Mouse (Mus musculus) heart, adult 8-10 months (tissue): Measurements from ENCODE around the gene Baiap2. TPM values are rescaled to one million over a fixed set of nuclear protein-coding genes. Genes with fewer than 3 reads are reported as not detected.

Source experiments
- DNase-seq: peaks from one replicate; pipeline ENCODE4 v3.0.0; 2022; ENCODE audit warnings: low spot score
- total RNA-seq, 4 experiments: library from RNA; stranded (reverse); gene quantifications; 2 replicates each; pipeline ENCODE4 v1.2.4; 2022

Baiap2 gene
- total RNA-seq, result 10 to 100 TPM in 1 of 4 experiments, 1 to 10 TPM in 3; 4.8 to 10.0 (median 5.8) TPM

DNA sequence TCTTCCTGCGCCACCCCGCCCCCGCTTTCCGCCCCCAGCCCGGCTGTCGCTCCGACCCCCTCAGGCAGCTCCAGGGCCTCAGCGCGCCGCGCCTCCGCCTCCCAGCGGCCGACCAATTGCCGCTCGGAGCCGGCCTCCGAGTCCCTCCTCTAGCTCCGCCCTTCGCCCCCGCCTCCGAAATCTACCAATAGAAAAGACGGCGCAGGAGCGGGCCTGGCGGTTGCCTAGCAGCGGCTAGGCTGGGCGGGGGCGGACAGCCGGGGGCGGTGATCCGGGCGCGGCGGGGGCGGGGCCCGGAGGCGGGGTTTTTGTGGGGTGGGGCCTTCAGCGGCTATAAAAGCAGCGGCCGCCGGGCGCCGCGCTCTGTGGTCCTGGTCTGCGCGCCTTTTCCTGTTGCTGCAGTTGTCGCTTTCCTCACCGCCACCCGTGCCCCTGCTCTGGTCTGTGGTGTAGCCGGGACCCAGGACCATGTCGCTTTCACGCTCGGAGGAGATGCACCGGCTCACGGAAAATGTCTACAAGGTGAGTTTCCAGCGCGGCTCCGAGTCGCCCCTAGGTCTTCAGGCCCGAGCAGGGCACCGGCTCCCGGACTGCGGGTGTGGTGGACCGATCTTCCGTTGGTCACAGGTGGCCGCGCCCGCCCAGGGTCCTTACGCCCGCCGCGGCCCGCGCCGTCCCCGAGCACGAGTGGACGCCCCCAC lies at the start of gene Baiap2:
Gene Baiap2 (plus strand): TSS at position 37 of the 701 bp plus-strand sequence.
- DNase-seq, result peak; percentile 95

DNA sequence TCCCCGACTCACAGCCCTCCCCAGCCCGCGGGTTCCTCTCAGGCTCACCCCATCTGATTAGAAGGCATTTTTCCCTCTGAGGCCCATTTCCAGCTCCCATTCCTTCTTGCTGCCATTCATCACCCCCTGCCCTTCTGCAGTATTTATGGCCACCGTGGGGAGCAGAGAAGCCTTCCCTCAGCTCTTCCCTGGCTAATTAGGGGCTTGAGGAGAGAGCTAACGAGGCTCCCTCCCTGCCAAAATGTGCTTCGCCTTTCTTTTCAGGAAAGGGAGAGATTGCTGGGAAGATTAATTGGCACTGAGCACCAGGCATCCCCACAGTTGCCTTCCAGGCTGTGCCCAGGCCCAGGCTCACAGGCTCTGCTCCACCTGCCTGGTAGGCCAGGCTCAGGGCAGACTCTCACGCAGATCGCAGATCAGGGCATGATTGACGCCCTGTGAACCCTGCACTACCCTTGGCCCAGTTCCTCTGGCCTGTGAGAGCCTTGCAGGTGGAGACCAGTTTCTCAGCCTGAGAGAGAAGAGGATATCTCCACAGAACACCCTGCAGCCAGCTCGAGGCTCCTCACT lies 48.8 kb upstream of the Baiap2 start:
- no peak for DNase-seq

DNA sequence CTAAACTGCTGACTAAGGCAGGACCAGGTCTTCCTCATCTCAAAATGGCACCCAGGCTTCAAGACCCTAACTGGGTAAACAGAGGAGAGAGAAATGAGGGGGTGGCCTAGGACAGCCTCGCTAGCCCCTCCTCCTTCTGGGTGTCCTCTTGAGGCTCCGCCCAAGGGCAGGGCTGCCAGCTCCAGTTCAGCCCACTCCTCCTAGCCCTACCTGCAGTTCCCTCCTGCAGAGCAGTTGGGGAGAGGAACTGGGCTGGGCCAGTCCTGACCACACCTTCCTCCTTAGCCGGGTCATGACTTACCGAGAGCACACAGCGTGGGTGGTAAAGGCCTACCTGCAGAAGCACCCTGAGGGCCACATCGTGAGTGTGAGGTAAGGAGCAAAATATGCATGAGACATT lies 47.9 kb upstream of the Baiap2 start:
- no peak for DNase-seq

DNA sequence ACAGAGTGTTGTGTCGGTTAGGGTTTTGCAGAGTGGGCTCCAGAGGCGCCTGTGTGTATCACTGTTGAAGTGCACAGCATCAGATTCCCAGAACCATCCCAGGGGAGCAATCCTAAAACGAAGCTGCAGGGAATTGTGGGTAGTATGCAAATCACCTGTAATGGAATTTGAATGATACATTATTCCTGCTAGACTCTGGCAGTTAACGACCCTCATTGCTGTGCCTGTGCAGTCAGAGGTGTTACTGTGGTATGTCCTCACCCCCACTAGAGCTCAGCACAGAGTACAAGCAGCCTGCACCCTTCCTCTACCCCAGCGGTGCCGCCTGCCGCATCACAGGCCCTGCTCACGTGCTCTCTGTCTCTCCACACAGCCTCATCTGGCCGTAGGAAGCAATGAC lies 45.5 kb upstream of the Baiap2 start:
- no peak for DNase-seq

DNA sequence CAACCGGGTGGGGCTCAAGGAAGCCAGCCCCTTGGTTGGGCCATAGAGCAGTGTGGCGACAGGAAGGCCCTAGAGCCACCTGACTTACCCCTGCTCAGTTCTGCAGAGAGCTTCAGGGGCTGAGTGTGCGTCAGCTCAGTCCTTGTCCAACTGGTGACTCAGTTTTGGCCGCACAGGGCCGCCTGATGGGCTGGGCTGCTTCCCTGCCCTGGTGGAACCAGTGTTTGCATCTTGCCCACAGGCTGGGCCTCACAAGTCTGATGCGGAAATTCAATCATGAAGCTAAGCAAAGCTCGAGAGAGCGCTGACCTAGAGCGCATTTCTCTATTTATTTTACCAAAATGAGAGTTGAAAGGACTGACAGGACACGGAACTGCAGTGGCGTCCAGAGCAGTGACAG lies 43.6 kb upstream of the Baiap2 start:
- no peak for DNase-seq

DNA sequence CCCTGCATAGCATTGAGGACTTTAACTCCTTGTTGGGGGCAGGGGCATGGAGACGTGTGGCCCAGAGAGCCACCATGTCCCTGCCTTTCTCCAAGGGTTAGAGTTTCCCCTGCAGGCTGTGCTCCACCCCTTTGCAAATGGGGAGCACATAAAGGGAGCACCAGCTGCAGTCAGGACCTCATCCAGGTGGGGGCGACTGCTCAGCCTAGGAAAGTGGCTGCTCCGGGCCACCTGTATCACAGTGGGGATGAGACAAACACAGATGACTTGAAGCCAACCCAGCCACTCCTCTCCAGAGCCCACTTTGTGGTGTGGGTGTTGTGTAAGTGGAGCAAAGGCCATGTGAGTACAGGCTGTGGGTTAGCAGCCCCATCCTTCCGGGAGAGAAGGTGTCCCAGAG lies 41.4 kb upstream of the Baiap2 start:
- no peak for DNase-seq

DNA sequence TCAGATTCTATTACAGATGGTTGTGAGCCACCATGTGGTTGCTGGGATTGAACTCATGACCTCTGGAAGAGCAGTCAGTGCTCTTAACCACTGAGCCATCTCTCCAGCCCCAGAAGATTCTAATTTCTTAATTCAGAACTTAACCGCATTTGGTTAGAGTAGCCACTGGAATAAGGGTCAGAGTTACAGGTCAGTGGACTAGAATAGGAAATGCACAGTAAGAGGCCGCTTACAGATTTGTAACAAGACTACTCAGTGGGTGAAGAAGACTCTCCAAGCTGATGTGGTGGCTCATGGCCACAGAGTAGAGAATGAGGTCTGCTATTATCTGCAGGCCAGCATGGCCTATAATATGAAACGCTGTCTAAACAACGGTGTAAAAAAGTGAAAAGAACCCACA lies 39.7 kb upstream of the Baiap2 start:
- DNase-seq, result no peak

DNA sequence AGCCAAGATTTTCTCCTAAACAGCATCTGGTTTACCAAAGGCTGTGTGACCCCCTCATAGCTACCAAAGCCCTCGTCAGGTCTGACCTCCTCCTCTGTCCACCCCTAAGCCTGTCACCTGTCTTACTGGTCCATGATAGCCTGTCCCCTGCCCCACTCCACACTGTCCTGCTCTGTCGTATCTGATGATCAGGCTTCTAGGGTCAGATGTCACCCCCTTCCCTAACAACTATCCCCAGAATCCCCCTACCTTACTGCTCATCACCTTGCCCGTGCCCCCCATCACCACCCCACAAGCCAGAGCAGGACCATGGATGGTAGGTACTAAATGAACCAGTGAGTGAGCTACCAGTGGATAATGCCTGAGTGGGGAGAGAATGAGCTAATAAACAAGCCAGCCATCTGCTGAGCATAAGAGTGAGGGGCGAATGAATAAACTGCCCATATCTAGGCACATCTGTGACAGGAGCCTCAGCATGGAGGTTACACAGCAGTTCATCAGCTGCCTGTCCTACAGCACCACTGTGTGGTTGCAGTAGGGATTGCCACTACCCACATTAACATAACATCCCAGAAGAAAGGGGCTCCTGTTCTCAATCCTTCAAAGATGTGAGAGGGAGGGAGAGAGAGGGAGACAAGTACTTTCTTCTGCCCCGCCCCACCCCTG lies 37.8 kb upstream of the Baiap2 start:
- DNase-seq, result peak; percentile 36

DNA sequence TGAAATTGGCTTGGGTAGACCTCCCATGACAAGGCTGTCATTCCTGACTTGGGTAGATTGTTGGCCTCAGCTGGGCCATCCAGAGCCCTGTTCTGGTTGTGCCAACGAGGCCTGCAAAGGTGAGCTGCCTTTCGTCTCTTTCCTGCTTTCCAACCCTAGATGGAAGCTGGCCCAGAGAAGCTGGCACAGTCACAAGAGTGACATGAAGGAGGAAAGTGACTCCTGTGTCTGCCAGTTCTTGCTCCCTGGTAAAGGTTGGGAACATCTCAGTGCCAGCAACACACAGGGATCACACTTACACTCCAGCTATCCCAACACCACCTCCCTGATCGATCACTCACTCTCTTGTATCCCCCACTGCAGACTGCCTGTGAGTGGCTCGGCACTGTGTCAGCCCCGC lies 36.8 kb upstream of the Baiap2 start:
- no peak for DNase-seq

DNA sequence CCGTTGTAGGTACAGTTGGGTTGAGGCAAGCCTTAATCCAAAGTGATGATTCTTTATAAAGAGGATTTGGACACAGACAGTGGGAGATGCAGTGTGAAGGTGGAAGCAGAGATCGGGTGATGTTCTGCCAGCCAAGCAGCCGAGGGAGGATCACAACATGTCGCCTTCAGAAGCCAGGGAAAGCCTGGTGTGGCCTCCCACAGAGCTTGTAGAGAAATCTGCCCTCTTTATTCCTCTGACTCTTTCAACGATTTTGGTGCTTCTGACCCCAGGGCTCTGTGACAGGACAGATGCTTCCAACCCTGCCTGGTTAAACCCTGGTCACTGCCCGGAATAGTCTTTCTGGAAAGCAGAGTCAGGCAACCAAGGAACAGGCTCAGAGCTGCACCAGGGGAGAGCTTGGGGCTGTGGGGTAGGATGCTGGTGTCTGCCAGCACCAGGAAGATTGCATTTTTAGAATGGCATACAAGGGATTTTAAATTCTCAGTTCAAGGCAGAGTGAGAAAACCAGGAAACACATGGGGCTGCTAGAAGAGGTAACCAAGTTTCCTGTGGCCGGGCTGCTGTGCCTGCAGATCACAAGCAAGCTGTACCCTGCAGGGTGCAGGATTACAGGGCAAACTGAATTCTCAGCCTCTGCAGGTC lies 35.4 kb upstream of the Baiap2 start:
- no peak for DNase-seq

DNA sequence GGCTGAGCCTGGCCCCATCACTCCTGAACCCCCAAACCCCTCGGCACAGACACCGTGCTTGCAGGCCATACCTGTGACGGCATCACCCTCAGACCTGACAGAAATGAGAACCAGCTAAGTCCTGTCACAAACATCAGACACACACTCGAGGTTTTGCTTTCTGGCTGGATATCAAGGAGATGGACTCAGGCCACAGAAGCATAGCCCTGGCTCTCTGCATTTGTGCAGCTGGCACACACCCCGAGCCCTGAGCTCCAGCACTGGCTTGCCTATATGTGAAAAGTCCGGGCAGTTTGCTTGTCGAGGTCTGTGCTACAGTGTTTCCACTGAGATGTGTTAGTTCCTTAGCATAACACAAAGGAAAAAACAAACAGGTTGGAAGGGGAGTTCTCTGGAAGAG lies 34.9 kb upstream of the Baiap2 start:
- DNase-seq, result no peak

DNA sequence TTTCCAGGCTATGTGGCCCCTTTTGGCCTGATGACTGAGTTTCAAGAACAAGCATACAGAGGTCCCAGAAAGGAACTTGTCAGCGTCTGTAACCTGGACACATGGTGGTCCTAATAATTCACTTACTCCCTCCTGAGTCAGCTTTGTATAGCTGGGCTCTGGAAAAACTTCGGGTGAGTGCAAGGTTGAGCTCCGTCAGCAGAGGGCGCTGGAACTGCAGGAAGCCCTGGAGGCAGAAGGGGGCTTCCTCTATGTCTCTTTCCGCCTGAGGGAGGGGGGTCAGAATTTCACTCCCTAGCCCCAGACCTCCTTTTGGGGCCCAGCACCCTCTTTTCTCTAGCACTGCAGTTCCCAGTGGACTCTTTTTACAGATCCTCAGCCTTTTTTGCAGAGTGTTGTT lies 33.1 kb upstream of the Baiap2 start:
- DNase-seq, result peak; percentile 65

DNA sequence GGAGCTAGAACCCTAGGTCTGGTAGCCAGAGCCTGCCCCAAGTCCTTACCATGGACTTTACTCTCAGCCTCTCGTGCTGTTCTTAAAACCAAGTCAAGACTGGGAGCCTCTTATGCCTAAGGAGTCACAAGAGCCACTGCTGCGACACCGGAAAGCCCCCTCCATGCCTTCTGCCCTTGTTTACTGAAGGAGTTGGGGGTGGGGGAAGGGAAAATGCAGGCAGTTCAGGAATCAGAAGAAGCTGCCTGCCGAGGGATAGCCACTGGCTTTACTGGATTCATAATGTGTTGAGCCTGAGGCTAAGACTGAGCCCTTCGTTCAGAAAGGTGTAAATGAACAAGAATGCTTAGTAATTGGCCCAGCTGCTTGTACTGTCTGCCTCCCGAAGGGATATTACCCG lies 29.7 kb upstream of the Baiap2 start:
- no peak for DNase-seq

DNA sequence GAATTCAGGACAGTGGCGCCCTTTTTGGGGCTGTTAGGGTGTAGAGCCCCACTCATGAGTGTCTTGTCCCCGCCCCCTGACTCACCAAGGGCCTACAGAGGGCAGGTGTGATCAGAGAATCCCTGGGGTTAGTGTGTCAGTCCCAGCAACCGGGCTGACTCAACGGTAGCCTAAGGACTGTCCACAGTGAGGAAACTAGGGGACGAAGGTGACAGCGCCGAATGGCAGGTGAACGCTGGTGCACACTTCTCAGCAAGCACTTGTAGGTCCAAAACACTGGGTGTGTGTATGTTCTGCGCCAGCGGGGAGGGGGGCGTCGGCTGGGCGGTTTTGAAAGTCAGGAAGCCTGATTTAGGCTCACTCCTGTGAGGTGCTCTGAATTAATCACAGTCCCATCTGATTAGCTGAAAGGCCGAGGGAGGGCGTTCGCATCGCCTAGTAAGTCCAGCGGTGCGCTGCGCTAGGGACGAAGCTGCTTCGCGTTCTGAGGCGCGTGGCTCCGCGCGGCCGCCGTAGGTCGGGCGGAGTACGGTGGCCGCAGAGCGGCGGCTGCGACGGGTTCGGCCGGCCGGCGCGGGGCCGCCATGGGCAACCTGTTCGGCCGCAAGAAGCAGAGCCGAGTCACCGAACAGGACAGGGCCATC lies 29.1 kb upstream of the Baiap2 start, which contains the start of gene Chmp6:
Gene Chmp6 (plus strand): TSS at position 151 of the 644 bp plus-strand sequence.
- DNase-seq, result peak; percentile 89

DNA sequence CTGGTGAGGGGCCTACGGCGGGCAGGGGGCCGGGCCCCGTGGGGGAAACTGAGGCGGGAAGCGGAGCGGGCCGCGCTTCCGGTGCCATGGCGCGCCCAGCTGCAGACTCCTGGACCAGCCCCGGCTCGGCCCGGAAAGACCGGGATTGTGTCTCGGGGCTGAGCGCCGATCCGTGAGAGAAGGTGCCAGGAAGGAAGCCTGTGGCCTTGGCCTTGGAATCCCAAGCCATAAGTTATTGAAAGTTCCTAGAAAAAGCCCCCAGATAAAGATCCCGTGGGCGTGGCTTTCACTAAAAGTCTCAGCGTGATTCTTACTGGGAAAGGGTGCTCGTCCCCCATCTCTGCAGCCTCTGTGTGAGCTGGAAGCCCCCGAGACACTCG lies 28.6 kb upstream of the Baiap2 start:
- no peak for DNase-seq

DNA sequence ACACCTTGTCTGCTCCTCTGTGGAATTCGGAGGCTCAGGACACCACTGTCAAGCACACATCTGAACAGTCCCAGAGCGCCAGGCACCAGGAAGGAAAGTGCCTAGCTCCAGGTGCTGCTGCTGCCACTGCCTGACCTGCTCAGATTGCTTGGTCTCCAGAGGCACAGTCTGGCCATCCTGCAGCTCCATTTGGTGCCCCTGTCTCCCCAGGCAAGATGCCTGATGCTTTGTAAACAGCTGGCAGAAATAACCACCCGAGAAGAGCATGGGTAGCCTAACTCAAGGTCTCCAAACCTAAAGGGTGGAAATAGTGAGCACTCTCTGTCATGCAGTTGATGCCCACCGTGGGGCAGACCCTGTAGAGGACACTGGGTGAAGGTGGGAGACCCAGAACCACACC lies 28.2 kb upstream of the Baiap2 start:
- no peak for DNase-seq

DNA sequence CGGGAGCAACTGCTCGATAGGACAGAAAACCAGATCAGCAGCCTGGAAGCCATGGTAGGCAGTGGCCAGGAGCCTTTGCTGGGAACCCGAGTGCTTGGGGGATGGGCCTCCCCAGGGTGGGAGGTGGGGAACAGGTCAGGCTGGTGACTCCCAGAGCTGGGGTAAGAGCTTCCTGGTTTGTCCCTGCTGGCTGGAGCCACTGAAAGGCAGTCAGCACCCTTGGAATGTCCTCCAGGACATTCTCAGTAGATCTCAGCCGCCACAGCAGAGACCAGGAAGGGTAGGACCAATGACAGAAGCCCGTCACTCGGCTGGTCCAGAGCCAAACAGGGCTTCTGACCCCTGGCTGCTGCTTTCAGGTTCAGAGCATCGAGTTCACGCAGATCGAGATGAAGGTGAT lies 26.9 kb upstream of the Baiap2 start:
- DNase-seq, result no peak

DNA sequence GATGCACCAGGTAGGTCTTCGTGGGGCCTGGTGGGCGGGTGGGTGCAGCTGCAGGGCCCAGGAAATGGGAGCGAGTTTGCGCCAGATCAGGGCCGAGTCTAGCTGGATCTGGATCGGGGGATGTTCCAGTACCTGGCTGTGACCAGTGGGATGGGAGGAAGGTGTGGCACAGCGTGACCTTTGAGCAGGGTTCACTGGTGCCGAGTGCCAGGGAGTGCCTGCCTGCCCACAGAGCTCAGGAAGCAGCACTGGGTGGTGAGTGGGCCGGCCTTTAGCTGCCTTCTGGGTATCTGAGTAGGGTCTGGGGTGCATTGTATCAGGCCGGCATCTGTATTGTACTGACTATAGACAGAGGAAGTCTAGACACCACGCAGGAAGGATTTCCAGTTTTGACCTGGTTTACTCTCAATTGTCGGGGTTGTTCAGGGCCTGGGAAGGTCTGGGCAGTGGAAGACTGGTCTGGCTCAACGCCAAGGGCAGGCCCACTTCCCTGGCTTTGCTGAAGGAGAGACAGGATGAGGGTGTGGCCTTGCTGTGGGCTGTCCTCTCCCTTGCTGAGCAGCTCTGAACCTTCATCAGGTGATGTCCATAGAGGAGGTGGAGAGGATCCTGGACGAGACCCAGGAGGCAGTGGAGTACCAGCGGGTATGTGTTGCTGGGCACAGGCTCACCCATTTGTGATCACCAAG lies 26.3 kb upstream of the Baiap2 start:
- peak; percentile 76 for DNase-seq

DNA sequence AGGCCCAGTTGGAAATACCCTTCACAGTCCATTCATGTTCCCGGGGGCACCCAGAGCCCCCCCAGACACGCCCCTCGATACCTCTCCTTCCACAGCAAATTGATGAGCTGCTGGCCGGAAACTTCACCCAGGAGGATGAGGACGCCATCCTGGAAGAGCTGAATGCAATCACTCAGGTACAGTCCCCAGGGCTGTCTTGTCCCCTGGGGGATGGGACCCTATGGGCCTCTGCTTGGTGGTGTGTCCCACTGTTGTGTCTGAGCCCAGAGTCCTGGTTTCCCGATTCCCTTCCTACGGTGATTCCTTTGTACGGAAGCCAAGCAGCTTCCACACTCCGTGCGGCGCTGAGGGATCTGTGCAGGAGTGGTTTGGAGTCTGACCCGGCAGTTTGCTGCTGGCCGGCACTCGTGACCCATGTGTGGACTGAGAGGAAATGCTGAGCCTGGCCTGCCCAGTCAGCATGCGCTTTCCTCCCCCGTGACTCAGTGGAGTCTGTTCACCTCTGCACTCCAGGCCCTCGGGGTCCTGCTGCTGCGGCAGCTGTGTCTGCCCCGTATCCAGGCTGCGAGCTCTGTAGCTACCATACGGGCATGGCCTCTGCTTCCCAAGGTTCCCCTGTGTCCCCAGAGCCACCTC lies 25.6 kb upstream of the Baiap2 start:
- no peak for DNase-seq

DNA sequence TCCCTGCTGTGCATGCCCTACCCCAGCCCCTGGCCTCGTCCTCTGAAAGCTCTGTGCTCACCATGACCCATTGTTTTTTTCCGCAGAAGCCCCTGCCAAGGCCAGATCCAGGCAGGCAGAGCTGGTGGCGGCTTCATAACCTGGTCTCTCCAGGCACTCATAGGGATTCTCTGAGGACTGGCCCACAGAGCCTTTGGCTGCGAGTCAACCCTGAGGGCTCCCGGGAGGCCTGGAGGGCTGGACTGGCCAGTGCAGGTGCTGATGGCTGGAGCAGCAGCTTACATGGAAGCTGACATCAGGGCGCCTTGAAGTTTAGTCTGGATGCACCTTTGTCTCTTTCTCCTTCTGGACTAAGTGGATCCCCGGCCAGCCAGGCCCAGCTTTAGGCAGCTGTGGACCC lies 24.0 kb upstream of the Baiap2 start:
- no peak for DNase-seq

DNA sequence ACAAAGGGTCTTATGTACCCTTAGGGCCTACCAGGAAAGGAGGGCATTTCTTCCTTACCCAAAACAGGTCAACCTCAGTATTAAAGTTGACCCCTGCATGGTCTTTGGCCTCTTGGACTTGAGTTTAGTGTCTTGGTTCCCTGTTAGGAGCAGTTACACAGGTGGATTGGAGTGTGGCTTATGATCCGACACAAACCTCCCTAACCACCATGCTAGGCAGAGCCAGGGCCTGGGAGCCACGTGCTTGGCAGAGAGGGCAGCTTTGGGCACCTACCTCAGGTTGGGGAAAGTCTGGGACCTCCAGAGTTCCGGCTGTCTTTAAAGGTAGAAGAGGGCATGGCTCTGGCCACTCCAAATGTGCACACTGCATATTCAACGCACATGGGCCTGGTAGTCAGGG lies 23.1 kb upstream of the Baiap2 start:
- no peak for DNase-seq
